Mouse (Mus musculus): Measurements from ENCODE around the gene Dnase2b. TPM values are rescaled to one million over a fixed set of nuclear protein-coding genes. Genes with fewer than 3 reads are reported as not detected.

The Dnase2b gene
- polyA plus RNA-seq, 1 experiment from 2014 or later, result not detected

GRCm38 (mm10) chr3:146651217-146651616, 35.8 kb upstream of the Dnase2b start, which contains the start of gene 4930503B20Rik:
4930503B20Rik (minus strand) TSS chr3:146651317.
- ATAC-seq (replicated peaks; ENCODE audit: low FRiP score, low TSS enrichment, low read depth), result no peak
- no peak within 1 kb of the TSS for H3K4me3 ChIP-seq (ENCODE audit: low read depth, low read length)
- no peaks in the 10 kb centered on the region for H3K27me3 ChIP-seq (replicated peaks; ENCODE audit: control insufficient read depth, insufficient read depth, low read length)
- WGBS, result 82% methylated on average over 3 of the region's 3 CpGs
- no peak within 1 kb of the TSS for H3K4me2 ChIP-seq (ENCODE audit: low read length)
- H3K9me3 ChIP-seq (ENCODE audit: control insufficient read depth, low read length), result no peaks in the 10 kb centered on the region
- H3K9ac ChIP-seq (ENCODE audit: low read length), result no peak within 1 kb of the TSS
- no peak within 1 kb of the TSS for H3K27ac ChIP-seq (ENCODE audit: low read depth)
- DNase-seq (ENCODE audit: low spot score), result no peak
- no peaks in the 10 kb centered on the region for H3K36me3 ChIP-seq (ENCODE audit: control insufficient read depth, insufficient read depth, low read length)
- no peaks in the 10 kb centered on the region for H3K4me1 ChIP-seq (replicated peaks; ENCODE audit: control insufficient read depth, insufficient read depth, low read length)

DNA sequence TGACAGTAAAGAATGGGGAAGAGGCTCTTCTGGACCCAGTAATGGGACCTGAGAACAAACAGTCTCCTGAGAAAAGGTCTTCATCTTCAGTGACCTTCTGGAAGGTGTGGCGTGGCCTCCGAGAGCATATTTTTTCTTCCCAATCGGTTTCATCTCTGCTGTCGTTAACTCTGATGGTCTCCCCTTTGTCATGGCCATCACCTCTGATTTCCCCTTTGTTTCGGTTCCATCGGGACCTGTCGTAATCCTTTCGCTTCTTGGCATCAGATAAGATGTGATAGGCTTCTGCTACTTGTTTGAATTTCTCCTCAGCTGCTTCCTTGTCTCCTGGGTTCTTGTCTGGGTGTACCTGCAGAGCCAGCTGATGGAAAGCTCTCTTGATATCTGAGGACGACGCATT, 35.3 kb upstream of the Dnase2b start:
- H3K4me2 ChIP-seq (ENCODE audit: low read length), result no peak overlapping the region
- H3K36me3 ChIP-seq (ENCODE audit: control insufficient read depth, insufficient read depth, low read length), result no peaks in the 10 kb centered on the region
- H3K9me3 ChIP-seq (ENCODE audit: control insufficient read depth, low read length), result no peaks in the 10 kb centered on the region
- ATAC-seq (replicated peaks; ENCODE audit: low FRiP score, low TSS enrichment, low read depth) (no peak), DNase-seq (ENCODE audit: low spot score) (no peak)
- 83% methylated on average over 10 of the region's 10 CpGs for WGBS
- no peak overlapping the region for H3K9ac ChIP-seq (ENCODE audit: low read length)
- no peaks in the 10 kb centered on the region for H3K27me3 ChIP-seq (replicated peaks; ENCODE audit: control insufficient read depth, insufficient read depth, low read length)
- no peak overlapping the region for H3K4me3 ChIP-seq (ENCODE audit: low read depth, low read length)
- H3K27ac ChIP-seq (ENCODE audit: low read depth), result no peak overlapping the region
- no peaks in the 10 kb centered on the region for H3K4me1 ChIP-seq (replicated peaks; ENCODE audit: control insufficient read depth, insufficient read depth, low read length)

- WGBS, result 74% methylated on average over 10 of the region's 10 CpGs
- DNase-seq (ENCODE audit: low spot score), result no peak
These were observed 34.0 kb upstream of the Dnase2b start for GRCm38 (mm10) chr3:146649311-146649894.

GRCm38 (mm10) chr3:146641818-146642427, 26.5 kb upstream of the Dnase2b start:
- Histone ChIP-seq H3K9ac (ENCODE audit: low read length) (no peak overlapping the region), H3K4me1 (replicated peaks; ENCODE audit: control insufficient read depth, insufficient read depth, low read length) (no peaks in the 10 kb centered on the region), H3K27ac (ENCODE audit: low read depth) (no peak overlapping the region), H3K9me3 (ENCODE audit: control insufficient read depth, low read length) (no peaks in the 10 kb centered on the region), H3K36me3 (ENCODE audit: control insufficient read depth, insufficient read depth, low read length) (no peaks in the 10 kb centered on the region), H3K4me2 (ENCODE audit: low read length) (no peak overlapping the region), H3K4me3 (ENCODE audit: low read depth, low read length) (no peak overlapping the region), H3K27me3 (replicated peaks; ENCODE audit: control insufficient read depth, insufficient read depth, low read length) (no peaks in the 10 kb centered on the region)
- no peak for ATAC-seq (replicated peaks; ENCODE audit: low FRiP score, low TSS enrichment, low read depth)
- DNase-seq (ENCODE audit: low spot score), result no peak
- WGBS, result 46% methylated on average over 4 of the region's 4 CpGs

More at GRCm38 (mm10) chr3:146649311-146649894, 34.0 kb upstream of the Dnase2b start:
- no peak overlapping the region for H3K4me3 ChIP-seq (ENCODE audit: low read depth, low read length)
- H3K4me2 ChIP-seq (ENCODE audit: low read length), result no peak overlapping the region
- no peaks in the 10 kb centered on the region for H3K4me1 ChIP-seq (replicated peaks; ENCODE audit: control insufficient read depth, insufficient read depth, low read length)
- H3K36me3 ChIP-seq (ENCODE audit: control insufficient read depth, insufficient read depth, low read length), result no peaks in the 10 kb centered on the region
- ATAC-seq (replicated peaks; ENCODE audit: low FRiP score, low TSS enrichment, low read depth), result no peak
- H3K9ac ChIP-seq (ENCODE audit: low read length), result no peak overlapping the region
- H3K9me3 ChIP-seq (ENCODE audit: control insufficient read depth, low read length), result no peaks in the 10 kb centered on the region
- H3K27me3 ChIP-seq (replicated peaks; ENCODE audit: control insufficient read depth, insufficient read depth, low read length), result no peaks in the 10 kb centered on the region
- H3K27ac ChIP-seq (ENCODE audit: low read depth), result no peak overlapping the region

DNA sequence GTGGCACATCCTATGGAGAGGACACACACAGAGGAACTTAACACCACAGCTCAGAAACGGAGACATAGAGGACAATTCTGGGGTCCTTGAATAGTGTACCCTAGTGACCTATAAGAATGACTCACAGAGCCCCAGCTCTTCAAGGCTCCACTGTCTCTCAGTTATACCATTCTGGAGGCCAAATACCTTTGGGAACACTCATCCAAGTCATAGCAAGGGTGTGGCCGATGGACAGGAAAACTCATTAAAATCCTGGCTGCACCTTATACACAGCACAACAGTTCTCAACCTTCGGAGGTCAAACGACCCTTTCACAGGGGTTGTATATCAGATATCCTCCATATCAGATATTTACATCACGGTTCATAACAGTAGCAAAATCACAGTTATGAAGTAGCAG, 17.1 kb upstream of the Dnase2b start:
- WGBS, result 85% methylated on average over 5 of the region's 5 CpGs
- H3K27ac ChIP-seq (ENCODE audit: low read depth), result no peak overlapping the region
- H3K27me3 ChIP-seq (replicated peaks; ENCODE audit: control insufficient read depth, insufficient read depth, low read length), result no peaks in the 10 kb centered on the region
- DNase-seq (ENCODE audit: low spot score) (no peak), ATAC-seq (replicated peaks; ENCODE audit: low FRiP score, low TSS enrichment, low read depth) (no peak)
- H3K4me2 ChIP-seq (ENCODE audit: low read length), result no peak overlapping the region
- no peaks in the 10 kb centered on the region for H3K36me3 ChIP-seq (ENCODE audit: control insufficient read depth, insufficient read depth, low read length)
- no peak overlapping the region for H3K9ac ChIP-seq (ENCODE audit: low read length)
- H3K4me3 ChIP-seq (ENCODE audit: low read depth, low read length), result no peak overlapping the region
- H3K4me1 ChIP-seq (replicated peaks; ENCODE audit: control insufficient read depth, insufficient read depth, low read length), result no peaks in the 10 kb centered on the region
- H3K9me3 ChIP-seq (ENCODE audit: control insufficient read depth, low read length), result no peaks in the 10 kb centered on the region

GRCm38 (mm10) chr3:146628227-146628982, 13.0 kb upstream of the Dnase2b start:
- 78% methylated on average over 8 of the region's 8 CpGs for WGBS
- Histone ChIP-seq H3K4me2 (ENCODE audit: low read length) (no peak overlapping the region), H3K36me3 (ENCODE audit: control insufficient read depth, insufficient read depth, low read length) (no peaks in the 10 kb centered on the region), H3K27me3 (replicated peaks; ENCODE audit: control insufficient read depth, insufficient read depth, low read length) (no peaks in the 10 kb centered on the region), H3K9me3 (ENCODE audit: control insufficient read depth, low read length) (no peaks in the 10 kb centered on the region), H3K4me1 (replicated peaks; ENCODE audit: control insufficient read depth, insufficient read depth, low read length) (no peaks in the 10 kb centered on the region), H3K9ac (ENCODE audit: low read length) (no peak overlapping the region), H3K27ac (ENCODE audit: low read depth) (no peak overlapping the region), H3K4me3 (ENCODE audit: low read depth, low read length) (no peak overlapping the region)
- DNase-seq (ENCODE audit: low spot score) (no peak), ATAC-seq (replicated peaks; ENCODE audit: low FRiP score, low TSS enrichment, low read depth) (no peak)

GRCm38 (mm10) chr3:146625766-146626165, 10.4 kb upstream of the Dnase2b start:
- H3K9ac ChIP-seq (ENCODE audit: low read length), result no peak overlapping the region
- WGBS, result 77% methylated on average over 4 of the region's 4 CpGs
- H3K27me3 ChIP-seq (replicated peaks; ENCODE audit: control insufficient read depth, insufficient read depth, low read length), result no peaks in the 10 kb centered on the region
- no peaks in the 10 kb centered on the region for H3K9me3 ChIP-seq (ENCODE audit: control insufficient read depth, low read length)
- H3K4me3 ChIP-seq (ENCODE audit: low read depth, low read length), result no peak overlapping the region
- H3K36me3 ChIP-seq (ENCODE audit: control insufficient read depth, insufficient read depth, low read length), result no peaks in the 10 kb centered on the region
- DNase-seq (ENCODE audit: low spot score) (no peak), ATAC-seq (replicated peaks; ENCODE audit: low FRiP score, low TSS enrichment, low read depth) (no peak)
- no peak overlapping the region for H3K4me2 ChIP-seq (ENCODE audit: low read length)
- H3K4me1 ChIP-seq (replicated peaks; ENCODE audit: control insufficient read depth, insufficient read depth, low read length), result no peaks in the 10 kb centered on the region
- no peak overlapping the region for H3K27ac ChIP-seq (ENCODE audit: low read depth)

GRCm38 (mm10) chr3:146621966-146622365, 6.6 kb upstream of the Dnase2b start:
- 88% methylated on average over 11 of the region's 11 CpGs for WGBS
- H3K27ac ChIP-seq (ENCODE audit: low read depth), result no peak overlapping the region
- no peak for ATAC-seq (replicated peaks; ENCODE audit: low FRiP score, low TSS enrichment, low read depth)

More at GRCm38 (mm10) chr3:146621966-146622365, 6.6 kb upstream of the Dnase2b start:
- Histone ChIP-seq H3K4me3 (ENCODE audit: low read depth, low read length) (no peak overlapping the region), H3K4me2 (ENCODE audit: low read length) (no peak overlapping the region), H3K9ac (ENCODE audit: low read length) (no peak overlapping the region), H3K9me3 (ENCODE audit: control insufficient read depth, low read length) (no peaks in the 10 kb centered on the region), H3K36me3 (ENCODE audit: control insufficient read depth, insufficient read depth, low read length) (no peaks in the 10 kb centered on the region), H3K4me1 (replicated peaks; ENCODE audit: control insufficient read depth, insufficient read depth, low read length) (no peaks in the 10 kb centered on the region), H3K27me3 (replicated peaks; ENCODE audit: control insufficient read depth, insufficient read depth, low read length) (no peaks in the 10 kb centered on the region)
- no peak for DNase-seq (ENCODE audit: low spot score)
